Mouse (Mus musculus) olfactory bulb, adult 2 months (tissue): Measurements from ENCODE around the gene Trappc13. TPM values are rescaled to one million over a fixed set of nuclear protein-coding genes. Genes with fewer than 3 reads are reported as not detected.
A peak's percentile ranks its signal among the peaks of the same experiment; 100 is the strongest.

Experiments
- H3K27ac ChIP-seq: fragments of 200-500 bp; 2 replicates; pipeline ENCODE4 v1.5.1; 2012; ENCODE audit warnings: low read depth, low read length; ENCODE audit not compliant: insufficient read depth
- H3K4me1 ChIP-seq: fragments of 200-500 bp; 2 replicates; pipeline ENCODE4 v1.6.1; 2012; ENCODE audit warnings: low read length; ENCODE audit not compliant: control insufficient read depth, insufficient read depth
- H3K4me3 ChIP-seq: fragments of 200-500 bp; 2 replicates; pipeline ENCODE4 v1.5.1; 2012; ENCODE audit warnings: mild to moderate bottlenecking, low read depth, low read length, moderate library complexity; ENCODE audit not compliant: insufficient read depth
- CTCF ChIP-seq: fragments of 200-500 bp; IDR thresholded peaks from 2 replicates; pipeline ENCODE4 v1.5.1; 2012; ENCODE audit warnings: low read depth, mild to moderate bottlenecking, low read length, moderate library complexity; ENCODE audit not compliant: insufficient read depth
- POLR2A ChIP-seq: fragments of 200-500 bp; IDR thresholded peaks from 2 replicates; pipeline ENCODE4 v1.6.1; 2012; ENCODE audit warnings: mild to moderate bottlenecking, low read depth, low read length, moderate library complexity; ENCODE audit not compliant: insufficient read depth
- WGBS: fragments of 180-500 bp; shearing (Covaris S2); methylation state at CpG from one replicate; pipeline ENCODE4 v1.1.7; 2018; 5-methylcytosine and 5-hydroxymethylcytosine counted together
- polyA plus RNA-seq: library from polyadenylated mRNA; stranded (reverse); fragments of >200 nt; gene quantifications from 2 replicates; pipeline ENCODE4 v1.2.4, GENCODE M21; 2012; ENCODE audit warnings: low replicate concordance; ENCODE audit not compliant: missing spikeins, insufficient read depth, insufficient read length

Gene Trappc13
- polyA plus RNA-seq, 1 experiment = not detected

- WGBS = 1% methylated on average over 24 of the region's 24 CpGs
- Histone ChIP-seq H3K27ac (no peak overlapping the region), H3K4me1 (peaks cover 6% of the 10 kb centered on the region), H3K4me3 (peak overlapping the region; percentile 84)
- TF ChIP-seq CTCF = no peak
- no peak for TF ChIP-seq POLR2A
Observed at GRCm38 (mm10) chr13:104108651-104109287, 69.5 kb downstream of the Trappc13 start.

DNA sequence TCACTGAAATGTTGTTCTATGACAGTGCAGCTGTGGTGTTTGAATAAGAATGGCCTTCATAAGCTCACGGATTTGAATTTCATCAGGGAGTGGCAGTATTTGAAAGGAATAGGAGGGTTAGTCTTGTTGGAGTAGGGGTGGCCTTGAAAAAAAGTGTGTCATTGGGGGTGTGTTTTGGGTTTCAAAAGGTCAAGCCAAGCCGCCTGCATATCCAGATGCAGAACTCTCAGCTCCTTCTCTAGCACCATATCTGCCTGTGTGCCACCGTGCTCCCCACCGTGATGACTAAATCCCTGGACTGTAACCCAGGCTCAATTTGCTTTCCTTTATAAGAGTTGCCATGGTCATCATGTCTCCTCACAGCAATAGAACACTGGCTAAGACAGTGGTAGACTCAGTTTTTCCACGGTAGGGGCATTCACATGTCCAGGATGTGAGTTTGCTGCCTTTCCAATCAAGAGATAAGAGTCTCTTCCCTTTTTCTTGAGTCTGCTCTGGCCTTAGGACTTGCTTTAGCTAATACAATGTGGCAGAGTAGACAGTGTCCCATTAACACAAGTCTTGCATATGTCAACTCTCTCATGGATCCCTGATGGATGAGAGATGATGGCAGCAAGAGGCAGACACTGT lies 76.5 kb downstream of the Trappc13 start:
- no peaks in the 10 kb centered on the region for H3K4me1 ChIP-seq
- no peak overlapping the region for H3K27ac ChIP-seq
- TF ChIP-seq CTCF (no peak), POLR2A (no peak)
- 92% methylated on average over 5 of the region's 5 CpGs for WGBS
- H3K4me3 ChIP-seq = no peak overlapping the region

GRCm38 (mm10) chr13:104100416-104100815 lies 77.9 kb downstream of the Trappc13 start:
- WGBS = 87% methylated on average over 4 of the region's 4 CpGs
- TF ChIP-seq POLR2A (no peak), CTCF (no peak)

GRCm38 (mm10) chr13:104097190-104097589 lies 81.1 kb downstream of the Trappc13 start:
- WGBS = 97% methylated on average over 7 of the region's 7 CpGs
- H3K4me1 ChIP-seq = peaks cover 16% of the 10 kb centered on the region
- no peak overlapping the region for H3K27ac ChIP-seq
- no peak for TF ChIP-seq CTCF
- no peak for TF ChIP-seq POLR2A
- no peak overlapping the region for H3K4me3 ChIP-seq

More at GRCm38 (mm10) chr13:104100416-104100815, 77.9 kb downstream of the Trappc13 start:
- no peak overlapping the region for H3K27ac ChIP-seq
- no peaks in the 10 kb centered on the region for H3K4me1 ChIP-seq
- H3K4me3 ChIP-seq = no peak overlapping the region

- H3K4me1 ChIP-seq = peaks cover 16% of the 10 kb centered on the region
- H3K27ac ChIP-seq = no peak overlapping the region
- WGBS = 71% methylated on average over 7 of the region's 7 CpGs
- no peak overlapping the region for H3K4me3 ChIP-seq
- TF ChIP-seq POLR2A = no peak
- TF ChIP-seq CTCF = no peak
Observed at GRCm38 (mm10) chr13:104095955-104096354, 82.3 kb downstream of the Trappc13 start.

DNA sequence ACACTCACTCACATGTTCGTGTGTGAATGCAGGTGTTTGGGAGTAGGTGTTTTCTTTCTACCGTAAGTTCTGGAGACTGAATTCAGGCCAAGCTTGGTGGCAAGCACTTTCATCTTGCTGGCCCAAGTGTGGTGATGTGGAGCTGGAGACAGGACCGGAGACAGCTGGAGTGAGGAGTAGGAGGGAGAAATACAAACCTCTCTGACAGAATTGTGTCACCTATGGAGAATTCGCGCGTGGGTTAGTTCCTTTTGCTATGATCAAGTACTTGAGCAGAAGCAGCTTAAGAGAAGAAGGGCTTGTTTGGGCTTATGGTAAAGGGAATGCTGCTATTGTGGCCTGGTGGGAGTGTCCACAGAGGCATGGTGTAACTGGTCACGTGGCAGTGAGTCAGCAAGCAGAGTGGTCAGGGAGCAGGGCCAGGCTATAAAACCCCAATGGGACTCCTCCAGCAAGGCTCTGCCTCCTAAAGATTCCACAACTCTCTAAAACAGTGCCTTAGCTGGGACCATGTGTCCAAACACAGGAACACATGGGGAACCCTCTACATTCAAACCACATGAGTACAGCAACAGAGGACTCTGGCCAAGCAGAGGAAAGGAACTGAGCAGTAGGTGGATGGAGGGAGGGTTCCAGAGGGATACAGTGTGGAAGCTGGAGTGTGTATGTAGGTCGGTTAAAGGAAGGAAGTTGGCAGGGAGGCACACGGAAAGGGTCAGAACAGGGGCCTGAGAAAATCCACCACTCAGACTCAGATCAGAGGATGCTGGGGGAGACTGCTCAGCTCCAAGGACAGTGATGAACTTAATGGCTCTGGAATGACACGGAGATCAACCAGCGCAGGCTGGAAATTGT lies 83.5 kb downstream of the Trappc13 start:
- TF ChIP-seq CTCF (no peak), POLR2A (no peak)
- Histone ChIP-seq H3K27ac (no peak overlapping the region), H3K4me1 (peaks cover 16% of the 10 kb centered on the region), H3K4me3 (no peak overlapping the region)
- WGBS = 78% methylated on average over 11 of the region's 11 CpGs

Other genes with a start within 250 kb of the Trappc13 start
- gene Nln, start 68.9 kb downstream of the Trappc13 start, polyA plus RNA-seq = not detected in 2 replicates
- 133 TPM in 1 of 2 replicates, not detected in the other for gene Sgtb, start 68.7 kb downstream of the Trappc13 start, polyA plus RNA-seq
- not detected in 2 replicates for gene Trim23, start 328 bp upstream of the Trappc13 start, polyA plus RNA-seq
- not detected in 2 replicates for gene Cenpk, start 50.1 kb upstream of the Trappc13 start, polyA plus RNA-seq
- not detected in 2 replicates for gene Ppwd1, start 50.4 kb upstream of the Trappc13 start, polyA plus RNA-seq
- not detected in 2 replicates for gene Adamts6, start 109.4 kb upstream of the Trappc13 start, polyA plus RNA-seq